Mouse (Mus musculus) G1E (cell line): ENCODE measurements at regions not wholly inside any gene's neighbourhood (a gene's known extent, or its start where the extent isn't known, plus 50 kb on each side); places are given as distances from the start of the nearest gene placed in this dataset.

Source experiments
- ATAC-seq: 2 replicates; pipeline ENCODE4 v1.8.0; 2016; ENCODE audit warnings: mild to moderate bottlenecking; ENCODE audit not compliant: insufficient number of reproducible peaks, poor library complexity, low FRiP score, severe bottlenecking; ENCODE audit errors: extremely low read depth
- DNase-seq: peaks from one replicate; pipeline ENCODE4 v3.0.0; 2012; ENCODE audit warnings: low spot score
- H3K27me3 ChIP-seq: 2 replicates; pipeline ENCODE4 v1.6.1; 2012; ENCODE audit warnings: mild to moderate bottlenecking, low read length, inconsistent platforms; ENCODE audit not compliant: insufficient read depth
- H3K36me3 ChIP-seq: replicated peaks from 2 replicates; pipeline ENCODE3; 2012; ENCODE audit warnings: mild to moderate bottlenecking, inconsistent platforms
- H3K4me1 ChIP-seq: 2 replicates; pipeline ENCODE4 v1.6.1; 2012; ENCODE audit warnings: low read depth, low read length, inconsistent platforms, mixed read lengths; ENCODE audit not compliant: insufficient read depth
- H3K4me3 ChIP-seq: 2 replicates; pipeline ENCODE4 v1.5.1; 2012; ENCODE audit warnings: low read depth, mild to moderate bottlenecking, inconsistent platforms, low read length, moderate library complexity, mixed read lengths
- H3K9me3 ChIP-seq: replicated peaks from 2 replicates; pipeline ENCODE4 v1.6.1; 2012; ENCODE audit warnings: inconsistent platforms
- CTCF ChIP-seq: IDR thresholded peaks from 2 replicates; pipeline ENCODE4 v1.5.1; 2012; ENCODE audit warnings: low read depth, low read length, inconsistent platforms, mixed read lengths
- GATA1 ChIP-seq: IDR thresholded peaks from 2 replicates; pipeline ENCODE4 v1.6.1; 2012; ENCODE audit warnings: borderline replicate concordance, low read length, inconsistent platforms, mixed read lengths
- GATA2 ChIP-seq: IDR thresholded peaks from 2 replicates; pipeline ENCODE4 v1.6.1; 2012; ENCODE audit warnings: low read depth, low read length, inconsistent platforms, borderline replicate concordance
- POLR2AphosphoS5 ChIP-seq: IDR thresholded peaks from 2 replicates; pipeline ENCODE4 v1.6.1; 2012; ENCODE audit warnings: low read depth, low read length, inconsistent platforms; ENCODE audit not compliant: insufficient replicate concordance
- TAL1 ChIP-seq: conservative IDR thresholded peaks from 2 replicates; pipeline ENCODE4 v1.6.1; 2012; ENCODE audit warnings: low read depth, low read length, inconsistent platforms, mixed read lengths

DNA sequence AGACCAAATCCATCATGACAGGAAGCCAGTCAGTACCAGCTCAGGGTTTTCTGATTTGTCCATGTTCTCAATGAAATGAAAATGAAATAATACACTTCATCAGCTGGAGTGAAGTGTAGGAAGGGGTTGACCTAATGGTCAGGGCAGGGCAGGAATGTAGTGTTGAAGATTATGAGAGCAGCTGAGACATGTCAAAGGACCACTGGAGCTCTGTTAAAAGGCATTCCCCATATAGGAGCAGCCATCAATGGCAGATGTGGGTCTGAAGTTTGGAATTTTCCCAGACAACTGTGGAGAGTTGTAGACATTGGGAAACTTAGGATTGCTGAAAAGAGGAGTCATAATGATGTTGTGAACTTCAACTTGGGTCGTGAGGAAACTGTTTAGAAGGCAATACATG lies 206.8 kb upstream of the Fermt1 start:
- Histone ChIP-seq H3K4me1 (no peaks in the 10 kb centered on the region), H3K36me3 (no peaks in the 10 kb centered on the region), H3K9me3 (peaks cover 18% of the 10 kb centered on the region), H3K4me3 (no peak overlapping the region), H3K27me3 (no peaks in the 10 kb centered on the region)
- no peak for ATAC-seq
- no peak for DNase-seq
- TF ChIP-seq POLR2AphosphoS5 = no peak
- no peak for TF ChIP-seq GATA1
- no peak for TF ChIP-seq CTCF
- TF ChIP-seq TAL1 = no peak
- no peak for TF ChIP-seq GATA2

DNA sequence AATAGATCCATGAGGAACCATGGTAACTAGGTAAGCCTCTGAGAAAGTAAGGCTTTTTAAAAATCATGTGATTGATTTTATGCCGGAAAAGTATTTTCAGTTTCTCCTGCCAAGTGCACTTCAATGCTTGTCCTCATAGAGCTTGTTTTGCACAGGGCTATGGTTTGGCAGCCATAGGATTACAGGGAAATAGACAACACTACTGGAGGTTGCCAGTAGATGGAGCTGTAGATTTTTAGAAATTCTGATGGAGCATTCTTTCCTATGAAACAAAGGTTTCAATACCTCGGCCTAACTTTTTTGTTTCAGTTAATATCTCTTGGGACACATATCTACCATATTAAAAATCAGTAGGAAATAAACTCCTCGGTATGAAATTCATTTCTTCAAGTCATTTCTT lies 210.8 kb upstream of the Fermt1 start:
- no peak for ATAC-seq
- Histone ChIP-seq H3K36me3 (no peaks in the 10 kb centered on the region), H3K4me3 (no peak overlapping the region), H3K4me1 (no peaks in the 10 kb centered on the region), H3K27me3 (no peaks in the 10 kb centered on the region), H3K9me3 (peaks cover 25% of the 10 kb centered on the region)
- no peak for DNase-seq
- no peak for TF ChIP-seq CTCF
- TF ChIP-seq GATA1 = no peak
- no peak for TF ChIP-seq TAL1
- TF ChIP-seq GATA2 = no peak
- no peak for TF ChIP-seq POLR2AphosphoS5

DNA sequence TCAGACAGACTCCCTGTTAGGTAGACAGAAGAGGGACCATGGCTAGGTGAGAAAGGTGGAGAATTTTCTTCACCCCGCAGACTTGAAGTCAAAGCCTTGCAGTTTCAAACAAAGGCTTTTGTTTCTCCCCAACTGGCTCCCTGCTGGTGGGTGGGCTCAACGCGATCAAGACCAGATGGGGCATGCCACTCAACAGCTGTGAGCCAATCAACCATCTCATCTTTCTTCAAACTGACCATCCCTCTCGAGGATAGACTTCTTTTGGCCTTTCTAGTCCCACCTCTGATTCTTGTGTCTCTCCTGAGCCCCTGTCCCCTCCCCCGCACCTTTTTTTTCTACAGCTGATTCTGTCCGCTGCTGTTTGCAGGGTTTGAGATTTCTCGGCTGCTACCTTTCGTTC lies 212.5 kb upstream of the Fermt1 start:
- no peaks in the 10 kb centered on the region for H3K27me3 ChIP-seq
- no peak for TF ChIP-seq CTCF
- TF ChIP-seq GATA1 = no peak
- no peak for TF ChIP-seq GATA2
- TF ChIP-seq TAL1 = no peak
- no peak for TF ChIP-seq POLR2AphosphoS5
- H3K4me3 ChIP-seq = no peak overlapping the region
- ATAC-seq (no peak), DNase-seq (no peak)
- H3K4me1 ChIP-seq = no peaks in the 10 kb centered on the region
- no peaks in the 10 kb centered on the region for H3K36me3 ChIP-seq
- peaks cover 26% of the 10 kb centered on the region for H3K9me3 ChIP-seq

DNA sequence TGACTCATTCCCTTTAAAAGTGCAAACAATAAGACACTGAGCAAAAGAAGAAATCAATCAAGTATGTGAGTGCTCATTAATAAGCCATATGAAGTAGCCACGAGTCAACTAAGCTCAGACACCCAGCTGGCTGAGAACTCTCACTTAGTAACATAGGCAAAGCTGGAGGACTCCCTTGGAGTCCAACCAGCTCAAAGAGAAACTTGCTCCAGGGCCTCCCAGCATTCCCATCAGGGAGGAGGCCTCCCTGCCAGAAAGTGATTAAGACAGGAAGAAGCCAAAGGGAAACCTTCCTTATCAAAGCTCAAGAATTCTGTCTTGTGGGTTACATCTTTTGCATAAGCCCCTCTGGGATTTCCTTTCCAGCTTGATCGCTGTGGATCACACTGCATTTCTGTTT lies 213.7 kb upstream of the Fermt1 start:
- H3K4me1 ChIP-seq = no peaks in the 10 kb centered on the region
- TF ChIP-seq TAL1 (no peak), GATA1 (no peak), CTCF (no peak), POLR2AphosphoS5 (no peak), GATA2 (no peak)
- no peaks in the 10 kb centered on the region for H3K36me3 ChIP-seq
- ATAC-seq (no peak), DNase-seq (no peak)
- no peaks in the 10 kb centered on the region for H3K27me3 ChIP-seq
- peaks cover 21% of the 10 kb centered on the region for H3K9me3 ChIP-seq
- H3K4me3 ChIP-seq = no peak overlapping the region

DNA sequence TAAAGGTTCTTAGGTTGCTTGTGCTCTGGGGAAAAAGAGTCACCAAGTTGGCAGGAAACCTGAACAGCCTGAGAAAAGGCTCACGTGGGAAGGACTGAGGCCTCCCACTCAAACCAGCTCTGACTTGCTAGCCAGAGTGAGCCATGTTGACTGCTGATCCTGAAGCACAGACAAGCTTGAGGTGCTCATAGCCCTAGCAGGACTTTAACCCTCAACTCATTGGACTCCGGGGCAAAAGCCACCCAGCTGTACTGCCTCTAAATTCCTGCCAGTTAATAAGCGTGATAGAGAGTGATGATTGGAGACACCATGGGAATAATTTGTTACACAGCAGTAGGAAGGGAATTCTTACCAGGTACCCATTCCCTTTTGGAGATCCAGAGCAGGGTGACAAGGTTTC lies 230.7 kb upstream of the Fermt1 start:
- Histone ChIP-seq H3K4me1 (no peaks in the 10 kb centered on the region), H3K36me3 (no peaks in the 10 kb centered on the region), H3K27me3 (no peaks in the 10 kb centered on the region), H3K9me3 (peaks cover 28% of the 10 kb centered on the region), H3K4me3 (no peak overlapping the region)
- ATAC-seq = no peak
- DNase-seq = no peak
- TF ChIP-seq GATA1 (no peak), POLR2AphosphoS5 (no peak), TAL1 (no peak), GATA2 (no peak), CTCF (no peak)

DNA sequence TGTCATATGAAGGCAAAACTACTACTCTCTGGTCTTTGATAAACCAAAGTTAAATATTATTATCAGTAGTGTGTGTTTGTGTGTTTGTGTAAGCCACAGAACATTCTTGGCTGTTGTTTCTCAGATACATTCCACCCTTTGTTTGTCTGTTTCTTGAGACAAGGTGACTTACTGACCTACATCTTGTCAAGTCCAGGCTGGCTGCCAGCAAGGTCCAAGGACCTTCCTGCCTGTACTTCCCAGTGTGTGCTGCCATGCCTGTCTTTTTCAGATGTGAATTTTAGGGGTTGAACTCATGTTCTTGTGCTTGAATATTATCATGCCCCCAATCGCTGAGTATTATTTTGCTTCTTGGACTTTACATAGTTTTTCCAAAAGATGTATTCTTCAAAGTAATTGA lies 235.5 kb upstream of the Fermt1 start:
- no peaks in the 10 kb centered on the region for H3K4me1 ChIP-seq
- H3K9me3 ChIP-seq = peaks cover 32% of the 10 kb centered on the region
- TF ChIP-seq GATA2 = no peak
- TF ChIP-seq POLR2AphosphoS5 = no peak
- TF ChIP-seq TAL1 = no peak
- no peak for TF ChIP-seq CTCF
- TF ChIP-seq GATA1 = no peak
- no peak overlapping the region for H3K4me3 ChIP-seq
- H3K36me3 ChIP-seq = no peaks in the 10 kb centered on the region
- ATAC-seq (no peak), DNase-seq (no peak)
- H3K27me3 ChIP-seq = no peaks in the 10 kb centered on the region

DNA sequence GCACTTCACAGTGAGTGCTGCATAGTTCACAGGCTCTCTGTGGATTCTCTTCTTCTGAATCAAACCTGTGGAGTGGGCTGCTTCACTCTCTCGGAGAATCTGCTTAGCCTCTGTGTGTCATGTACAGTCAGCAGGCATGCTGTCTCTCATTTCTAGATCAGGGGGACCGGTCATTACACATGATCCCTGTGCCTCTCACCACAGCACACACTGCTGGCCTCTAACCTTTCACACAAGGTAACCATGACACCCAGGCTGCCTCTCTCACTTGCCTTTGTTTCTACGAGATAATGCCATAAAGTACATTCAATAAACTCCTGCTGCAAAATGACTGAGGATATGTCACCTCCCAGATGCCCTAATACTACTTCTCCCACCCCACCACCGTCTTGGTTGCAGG lies 237.2 kb upstream of the Fermt1 start:
- Histone ChIP-seq H3K36me3 (no peaks in the 10 kb centered on the region), H3K9me3 (peaks cover 28% of the 10 kb centered on the region), H3K4me1 (no peaks in the 10 kb centered on the region), H3K27me3 (no peaks in the 10 kb centered on the region), H3K4me3 (no peak overlapping the region)
- no peak for DNase-seq
- no peak for ATAC-seq
- no peak for TF ChIP-seq GATA2
- no peak for TF ChIP-seq TAL1
- TF ChIP-seq CTCF = no peak
- TF ChIP-seq GATA1 = no peak
- TF ChIP-seq POLR2AphosphoS5 = no peak
